Mouse (Mus musculus) G1E (cell line): ENCODE measurements around the gene Slc16a6.

ENCODE experiments used
- CTCF ChIP-seq: IDR thresholded peaks from 2 replicates; pipeline ENCODE4 v1.5.1; 2012; ENCODE audit warnings: low read depth, low read length, inconsistent platforms, mixed read lengths
- GATA1 ChIP-seq: IDR thresholded peaks from 2 replicates; pipeline ENCODE4 v1.6.1; 2012; ENCODE audit warnings: borderline replicate concordance, low read length, inconsistent platforms, mixed read lengths
- GATA2 ChIP-seq: IDR thresholded peaks from 2 replicates; pipeline ENCODE4 v1.6.1; 2012; ENCODE audit warnings: low read depth, low read length, inconsistent platforms, borderline replicate concordance
- POLR2AphosphoS5 ChIP-seq: IDR thresholded peaks from 2 replicates; pipeline ENCODE4 v1.6.1; 2012; ENCODE audit warnings: low read depth, low read length, inconsistent platforms; ENCODE audit not compliant: insufficient replicate concordance
- TAL1 ChIP-seq: conservative IDR thresholded peaks from 2 replicates; pipeline ENCODE4 v1.6.1; 2012; ENCODE audit warnings: low read depth, low read length, inconsistent platforms, mixed read lengths

DNA sequence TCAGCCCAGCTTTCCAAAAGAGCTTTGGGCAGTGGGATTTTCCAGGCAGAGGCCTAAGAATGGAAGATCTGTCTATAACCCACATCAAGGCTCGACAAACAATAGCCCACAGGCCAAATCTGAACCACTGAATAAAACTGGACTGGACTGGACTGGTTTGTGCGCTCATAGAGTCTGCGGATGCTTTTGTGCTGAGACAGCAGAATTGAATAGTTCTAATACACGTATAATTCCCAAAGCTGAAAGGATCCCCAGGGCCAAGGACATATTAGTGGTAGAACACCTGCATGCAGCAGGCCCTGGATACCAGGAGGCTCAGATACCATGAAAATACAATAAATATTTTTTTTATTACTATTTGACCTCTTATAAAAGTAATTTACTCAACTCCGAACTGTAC, 17.1 kb downstream of the Slc16a6 start:
- TF ChIP-seq GATA1 (no peak), CTCF (no peak), GATA2 (no peak), POLR2AphosphoS5 (no peak), TAL1 (no peak)
